Mouse (Mus musculus): ENCODE data around the gene Tctex1d1. TPM values are rescaled to one million over a fixed set of nuclear protein-coding genes. Genes with fewer than 3 reads are reported as not detected.

The Tctex1d1 gene
- polyA plus RNA-seq, 1 experiment from 2014 or later, result 0.38 TPM

DNA sequence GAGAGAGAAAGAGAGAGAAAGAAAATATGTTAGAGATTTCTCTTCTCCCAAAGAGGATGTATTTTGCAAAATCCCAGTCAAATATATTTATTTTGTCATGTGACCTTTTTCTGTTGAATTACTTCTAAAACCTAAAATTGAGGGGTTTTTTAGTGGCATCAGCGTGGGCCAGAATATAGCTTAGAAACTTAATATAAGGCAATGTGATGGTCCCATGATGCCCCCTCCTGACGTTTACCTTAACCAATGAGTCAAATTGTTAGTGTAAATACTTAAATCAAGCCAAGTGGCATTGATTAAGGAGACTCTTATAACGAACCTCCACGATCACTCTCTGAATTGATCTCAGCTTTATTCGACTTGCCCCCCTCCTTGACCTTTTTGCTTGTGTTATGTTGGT lies 4.2 kb upstream of the Tctex1d1 start:
- no peak for DNase-seq (ENCODE audit: low spot score)
- Histone ChIP-seq H3K36me3 (no peaks in the 10 kb centered on the region), H3K27ac (no peak overlapping the region), H3K4me3 (no peak overlapping the region), H3K9me3 (no peaks in the 10 kb centered on the region), H3K27me3 (ENCODE audit: insufficient read depth, poor library complexity, severe bottlenecking) (peaks cover 24% of the 10 kb centered on the region; the same call in 1 of the 2 replicates), H3K4me1 (peaks cover 10% of the 10 kb centered on the region)
- WGBS, result 64% methylated on average over 5 of the region's 5 CpGs

DNA sequence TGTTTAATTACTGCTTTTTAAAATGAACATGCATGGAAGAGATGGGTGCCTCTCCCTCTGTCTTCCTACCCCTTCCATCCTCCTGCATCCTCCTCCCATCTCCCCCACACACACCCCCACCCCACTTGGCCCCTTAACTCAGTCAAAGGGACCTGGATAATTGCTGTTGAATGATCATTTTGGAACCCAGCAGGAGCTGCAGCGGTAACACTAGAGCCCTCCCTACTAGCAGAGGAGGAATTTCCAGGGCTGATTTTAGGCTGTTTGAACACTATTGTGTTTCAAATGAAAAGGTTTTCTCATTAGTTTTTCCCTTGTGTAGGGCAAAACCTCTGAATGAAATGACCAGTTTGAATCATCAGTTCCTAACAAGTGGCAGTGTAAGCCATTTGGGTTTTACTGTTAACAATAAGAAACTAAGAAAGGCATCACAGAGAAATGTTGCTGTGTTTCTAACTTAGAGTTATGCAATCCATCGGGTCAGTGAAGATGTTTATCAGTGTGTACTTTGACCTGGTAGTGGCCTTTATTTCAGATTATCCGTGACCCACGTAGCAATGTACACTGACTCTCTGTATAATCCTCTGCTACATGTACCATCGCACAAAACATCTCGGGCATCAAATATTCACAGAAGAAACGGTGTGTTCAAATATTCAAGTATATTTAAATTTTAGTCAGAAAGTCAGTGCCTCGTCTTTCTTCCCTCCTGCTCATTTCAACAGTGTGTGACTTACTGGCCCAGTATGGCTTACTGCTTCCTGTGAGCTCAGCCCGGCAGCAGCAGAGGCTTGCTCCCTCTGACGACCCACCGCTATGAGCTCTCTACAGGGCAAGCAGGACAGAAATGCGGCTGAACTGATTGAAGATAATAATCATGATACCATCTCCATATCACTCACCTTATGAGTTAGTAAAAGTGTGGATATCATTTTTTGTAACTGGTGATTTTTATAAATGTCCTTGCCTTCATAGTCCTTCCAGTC lies 1.8 kb upstream of the Tctex1d1 start:
- Histone ChIP-seq H3K4me1 (peaks cover 10% of the 10 kb centered on the region), H3K4me3 (no peak overlapping the region), H3K27ac (no peak overlapping the region), H3K36me3 (no peaks in the 10 kb centered on the region), H3K27me3 (ENCODE audit: insufficient read depth, poor library complexity, severe bottlenecking) (peaks cover 29% of the 10 kb centered on the region; the same call in 1 of the 2 replicates), H3K9me3 (no peaks in the 10 kb centered on the region)
- 46% methylated on average over 12 of the region's 12 CpGs for WGBS
- DNase-seq (ENCODE audit: low spot score), result no peak

GRCm38 (mm10) chr4:102977778-102978321 lies 556 bp upstream of the Tctex1d1 start:
- no peak overlapping the region for H3K27ac ChIP-seq
- peaks cover 22% of the 10 kb centered on the region; the same call in 1 of the 2 replicates for H3K27me3 ChIP-seq (ENCODE audit: insufficient read depth, poor library complexity, severe bottlenecking)
- H3K4me1 ChIP-seq, result peaks cover 10% of the 10 kb centered on the region
- H3K36me3 ChIP-seq, result no peaks in the 10 kb centered on the region
- WGBS, result 7% methylated on average over 16 of the region's 16 CpGs
- DNase-seq (ENCODE audit: low spot score), result no peak
- no peaks in the 10 kb centered on the region for H3K9me3 ChIP-seq
- H3K4me3 ChIP-seq, result peak overlapping the region; percentile 60

- Histone ChIP-seq H3K4me3 (peak overlapping the region; percentile 60), H3K27ac (no peak overlapping the region), H3K9me3 (no peaks in the 10 kb centered on the region), H3K27me3 (ENCODE audit: insufficient read depth, poor library complexity, severe bottlenecking) (peaks cover 22% of the 10 kb centered on the region; the same call in 1 of the 2 replicates), H3K4me1 (peaks cover 10% of the 10 kb centered on the region), H3K36me3 (no peaks in the 10 kb centered on the region)
- WGBS, result 49% methylated on average over 5 of the region's 5 CpGs
- no peak for DNase-seq (ENCODE audit: low spot score)
Observed at GRCm38 (mm10) chr4:102979385-102979784, 979 bp downstream of the Tctex1d1 start.

DNA sequence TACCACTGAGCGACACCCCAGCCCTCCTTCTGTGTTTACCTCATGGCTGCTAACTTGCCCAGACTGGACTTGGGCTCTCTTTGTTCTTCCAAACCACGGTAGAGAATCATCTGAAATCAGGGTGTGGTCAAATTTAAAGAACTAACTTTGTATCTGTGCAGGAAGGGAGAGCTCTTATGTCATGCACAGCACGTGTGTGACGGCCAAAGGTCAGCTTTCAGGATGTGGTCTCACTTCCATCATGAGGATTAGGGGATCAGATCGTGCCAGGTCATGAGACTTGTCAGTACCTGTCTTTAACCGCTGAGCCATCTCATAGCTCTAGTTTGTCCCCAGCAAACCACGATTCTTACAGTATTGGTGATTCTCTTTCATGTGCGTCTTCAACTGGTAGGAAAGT lies 3.3 kb downstream of the Tctex1d1 start:
- Histone ChIP-seq H3K27me3 (ENCODE audit: insufficient read depth, poor library complexity, severe bottlenecking) (peaks cover 21% of the 10 kb centered on the region; the same call in 1 of the 2 replicates), H3K36me3 (no peaks in the 10 kb centered on the region), H3K27ac (no peak overlapping the region), H3K9me3 (no peaks in the 10 kb centered on the region), H3K4me1 (peaks cover 10% of the 10 kb centered on the region), H3K4me3 (no peak overlapping the region)
- WGBS, result 79% methylated on average over 8 of the region's 8 CpGs
- no peak for DNase-seq (ENCODE audit: low spot score)

- Histone ChIP-seq H3K4me3 (no peak overlapping the region), H3K27me3 (ENCODE audit: insufficient read depth, poor library complexity, severe bottlenecking) (no peaks in the 10 kb centered on the region), H3K36me3 (no peaks in the 10 kb centered on the region), H3K4me1 (0 out of 2 replicates have a peak, but pooled peaks cover 3% of the 10 kb centered on the region), H3K9me3 (no peaks in the 10 kb centered on the region), H3K27ac (no peak overlapping the region)
- 74% methylated on average over 7 of the region's 7 CpGs for WGBS
- no peak for DNase-seq (ENCODE audit: low spot score)
Observed at GRCm38 (mm10) chr4:102986173-102986572, 7.8 kb downstream of the Tctex1d1 start.

- Histone ChIP-seq H3K36me3 (no peaks in the 10 kb centered on the region), H3K9me3 (no peaks in the 10 kb centered on the region), H3K4me3 (no peak overlapping the region), H3K27ac (no peak overlapping the region), H3K27me3 (ENCODE audit: insufficient read depth, poor library complexity, severe bottlenecking) (no peaks in the 10 kb centered on the region), H3K4me1 (0 out of 2 replicates have a peak, but pooled peaks cover 3% of the 10 kb centered on the region)
- WGBS, result 6% methylated on average over 2 of the region's 2 CpGs
- no peak for DNase-seq (ENCODE audit: low spot score)
Observed at GRCm38 (mm10) chr4:102986917-102987316, 8.5 kb downstream of the Tctex1d1 start.

DNA sequence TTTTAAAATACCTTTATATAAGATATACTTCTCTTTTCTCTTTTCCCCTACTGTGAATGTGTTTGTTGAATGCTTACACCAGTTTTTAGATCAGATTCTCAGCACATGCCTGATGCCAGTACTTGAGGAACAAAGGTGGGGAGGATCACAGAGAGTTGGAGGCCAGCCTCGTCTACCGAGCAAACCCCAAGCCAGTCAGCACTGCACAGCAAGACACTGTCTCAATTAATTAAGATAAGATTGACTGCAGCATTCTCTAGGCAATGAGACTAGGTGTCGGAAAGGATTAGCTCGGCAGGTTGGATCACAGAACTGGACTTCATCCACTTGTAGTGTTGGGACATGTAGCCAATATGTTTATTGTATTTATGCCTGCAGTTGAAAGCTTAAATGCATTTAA lies 8.9 kb downstream of the Tctex1d1 start:
- Histone ChIP-seq H3K36me3 (no peaks in the 10 kb centered on the region), H3K4me1 (0 out of 2 replicates have a peak, but pooled peaks cover 3% of the 10 kb centered on the region), H3K27ac (no peak overlapping the region; the same call in 1 of the 2 replicates), H3K4me3 (no peak overlapping the region), H3K27me3 (ENCODE audit: insufficient read depth, poor library complexity, severe bottlenecking) (no peaks in the 10 kb centered on the region), H3K9me3 (no peaks in the 10 kb centered on the region)
- WGBS, result 33% methylated on average over 4 of the region's 4 CpGs
- no peak for DNase-seq (ENCODE audit: low spot score)

GRCm38 (mm10) chr4:102987756-102988155 lies 9.3 kb downstream of the Tctex1d1 start:
- no peak overlapping the region for H3K4me3 ChIP-seq
- 68% methylated on average over 2 of the region's 2 CpGs for WGBS
- H3K36me3 ChIP-seq, result no peaks in the 10 kb centered on the region
- H3K27me3 ChIP-seq (ENCODE audit: insufficient read depth, poor library complexity, severe bottlenecking), result no peaks in the 10 kb centered on the region
- H3K4me1 ChIP-seq, result 0 out of 2 replicates have a peak, but pooled peaks cover 3% of the 10 kb centered on the region
- no peaks in the 10 kb centered on the region for H3K9me3 ChIP-seq
- DNase-seq (ENCODE audit: low spot score), result no peak
- no peak overlapping the region for H3K27ac ChIP-seq

GRCm38 (mm10) chr4:102988526-102988925 lies 10.1 kb downstream of the Tctex1d1 start:
- H3K9me3 ChIP-seq, result no peaks in the 10 kb centered on the region
- H3K27me3 ChIP-seq (ENCODE audit: insufficient read depth, poor library complexity, severe bottlenecking), result no peaks in the 10 kb centered on the region
- 0 out of 2 replicates have a peak, but pooled peaks cover 3% of the 10 kb centered on the region for H3K4me1 ChIP-seq
- WGBS, result 56% methylated on average over 6 of the region's 6 CpGs
- H3K4me3 ChIP-seq, result no peak overlapping the region
- DNase-seq (ENCODE audit: low spot score), result no peak
- no peak overlapping the region for H3K27ac ChIP-seq
- H3K36me3 ChIP-seq, result no peaks in the 10 kb centered on the region

- Histone ChIP-seq H3K4me1 (0 out of 2 replicates have a peak, but pooled peaks cover 3% of the 10 kb centered on the region), H3K36me3 (no peaks in the 10 kb centered on the region), H3K9me3 (no peaks in the 10 kb centered on the region), H3K27me3 (ENCODE audit: insufficient read depth, poor library complexity, severe bottlenecking) (no peaks in the 10 kb centered on the region), H3K27ac (no peak overlapping the region), H3K4me3 (no peak overlapping the region)
- 76% methylated on average over 5 of the region's 5 CpGs for WGBS
- DNase-seq (ENCODE audit: low spot score), result no peak
Observed at GRCm38 (mm10) chr4:102989391-102989790, 11.0 kb downstream of the Tctex1d1 start.

GRCm38 (mm10) chr4:102990016-102990415 lies 11.6 kb downstream of the Tctex1d1 start:
- Histone ChIP-seq H3K4me1 (0 out of 2 replicates have a peak, but pooled peaks cover 3% of the 10 kb centered on the region), H3K9me3 (no peaks in the 10 kb centered on the region), H3K36me3 (no peaks in the 10 kb centered on the region), H3K4me3 (no peak overlapping the region), H3K27me3 (ENCODE audit: insufficient read depth, poor library complexity, severe bottlenecking) (no peaks in the 10 kb centered on the region), H3K27ac (no peak overlapping the region)
- WGBS, result 65% methylated on average over 4 of the region's 4 CpGs
- DNase-seq (ENCODE audit: low spot score), result no peak

All from heart, embryonic 10.5 days (tissue).